Mouse (Mus musculus) liver, embryonic 14.5 days (tissue): ENCODE measurements around the gene Mafg.
A peak's percentile ranks its signal among the peaks of the same experiment; 100 is the strongest.

Experiments used
- CTCF ChIP-seq: IDR thresholded peaks from 2 replicates; pipeline ENCODE4 v1.5.1; 2016; ENCODE audit warnings: antibody characterized with exemption, low read depth, control low read depth
- EP300 ChIP-seq: IDR thresholded peaks from 2 replicates; pipeline ENCODE4 v1.6.1; 2016; ENCODE audit warnings: antibody characterized with exemption, low read depth

DNA sequence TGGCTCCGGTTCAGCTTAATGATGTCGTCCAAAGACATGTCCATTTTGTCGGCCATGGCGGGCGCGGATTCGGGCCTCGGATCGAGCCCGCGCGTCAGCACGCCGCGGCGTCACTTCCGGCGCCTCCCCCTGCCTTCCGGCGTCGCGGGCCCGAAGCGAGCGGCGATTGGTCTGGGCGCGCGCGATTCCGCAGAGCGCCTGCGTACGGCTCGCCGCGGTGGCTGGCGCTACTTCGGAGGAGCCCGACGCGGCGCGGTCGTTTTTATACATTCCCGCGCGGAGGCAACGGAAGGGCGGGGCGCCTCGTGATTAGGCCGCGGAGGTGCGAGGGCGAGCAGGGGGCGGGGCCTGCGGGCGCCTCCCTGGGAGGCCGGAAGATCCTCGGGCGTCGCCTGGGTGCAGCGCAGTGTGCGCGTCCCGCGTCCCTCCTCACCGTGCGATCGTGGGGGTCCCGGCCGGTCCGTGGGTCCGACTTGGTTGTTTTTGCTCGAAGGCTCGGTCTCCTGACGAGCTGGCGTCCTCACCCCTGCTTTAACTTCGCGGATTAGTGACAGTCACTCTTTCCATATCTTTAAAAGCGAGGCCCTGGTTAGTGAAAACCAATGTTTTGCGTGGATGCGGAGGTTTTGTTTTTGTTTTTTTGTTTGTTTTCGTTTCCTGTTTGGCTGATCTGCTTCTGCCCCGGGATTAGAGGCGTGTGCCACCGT lies 35.0 kb downstream of the Mafg start, which contains the start of the genes Alyref and Anapc11:
- TF ChIP-seq EP300 (peak; percentile 47; the same call in 1 of the 2 replicates), CTCF (peak; percentile 11; the same call in 1 of the 2 replicates)
